Mouse (Mus musculus) cerebellum, postnatal 4 days (tissue): Measurements from ENCODE around the gene Ppp1r12b.

Experiments used
- DNase-seq, 2 experiments: peaks; one replicate each; pipeline ENCODE4 v3.0.0; 2022; ENCODE audit warnings: low spot score in 2 of 2, mixed read lengths in 1 of 2

Ppp1r12b gene

DNA sequence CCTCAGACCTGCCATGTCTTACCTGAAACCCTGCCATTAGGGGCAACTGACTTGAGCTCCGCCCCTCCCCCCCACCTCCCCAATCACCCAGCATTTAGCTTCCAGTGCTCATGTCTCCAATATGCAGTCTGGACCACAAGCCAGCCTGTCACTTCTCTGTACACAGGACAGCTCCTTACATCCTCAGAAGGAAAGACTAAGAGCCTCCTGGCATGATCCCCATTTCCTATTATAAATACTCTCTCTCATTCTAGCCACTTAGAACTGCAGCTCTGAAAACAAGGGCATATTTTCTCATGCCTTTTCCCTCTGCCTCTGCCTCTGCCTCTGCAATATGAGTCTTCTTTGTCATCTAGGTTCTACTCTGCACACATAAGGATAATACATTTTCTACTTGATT is 159.7 kb downstream of the Ppp1r12b start:
- no peak for DNase-seq

DNA sequence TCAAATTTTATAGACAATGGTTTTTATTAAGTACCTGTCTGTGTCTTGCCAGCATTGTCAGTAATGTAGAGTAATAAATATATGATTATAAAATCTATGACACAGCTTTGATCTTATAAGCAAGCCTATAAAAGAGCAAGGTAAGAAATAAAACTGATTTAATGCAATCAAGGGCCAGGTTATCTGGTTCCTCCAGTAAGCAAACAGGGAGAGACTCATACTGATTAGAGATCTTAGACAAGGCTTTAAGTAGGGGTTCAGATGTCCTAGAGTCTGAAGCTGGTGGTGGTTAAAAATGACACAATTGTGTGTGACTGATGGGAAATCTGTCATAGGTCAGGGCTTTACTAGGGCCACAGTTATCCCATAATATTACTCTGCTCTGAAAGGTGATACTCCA is 164.3 kb downstream of the Ppp1r12b start:
- DNase-seq: no peak

DNA sequence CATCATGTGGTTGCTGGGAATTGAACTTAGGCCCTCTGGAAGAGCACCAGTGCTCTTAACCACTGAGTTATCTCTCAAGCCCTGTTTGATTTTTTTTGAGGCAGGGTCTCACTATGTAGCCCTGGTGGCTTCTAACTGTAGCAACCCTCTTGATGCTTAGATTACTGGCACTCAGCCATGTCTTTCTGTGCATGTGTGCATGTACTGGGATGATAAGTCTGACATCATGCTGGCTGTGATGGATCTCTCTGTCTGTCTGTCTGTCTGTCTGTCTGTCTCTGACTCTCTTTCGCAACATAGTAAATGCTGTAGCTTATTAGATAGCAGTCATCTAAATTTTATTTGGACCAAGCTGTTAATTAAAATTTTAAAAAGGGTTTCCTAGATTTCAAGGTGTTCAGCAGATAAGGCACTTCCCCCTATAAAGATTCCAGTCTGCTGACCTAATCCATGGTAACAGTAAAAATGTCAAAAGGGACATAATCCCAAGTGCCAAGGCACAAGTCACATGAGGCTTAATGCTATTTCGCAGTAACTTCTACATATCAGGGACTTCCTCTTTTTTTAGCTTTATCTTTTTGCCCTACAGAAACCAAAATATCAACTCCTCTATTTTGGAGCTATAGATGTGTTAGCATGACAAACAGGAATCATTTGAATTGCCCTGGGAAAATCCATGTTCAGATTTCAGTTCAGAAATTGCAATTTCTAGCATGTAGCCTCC is 164.9 kb downstream of the Ppp1r12b start:
- DNase-seq: no peak

DNA sequence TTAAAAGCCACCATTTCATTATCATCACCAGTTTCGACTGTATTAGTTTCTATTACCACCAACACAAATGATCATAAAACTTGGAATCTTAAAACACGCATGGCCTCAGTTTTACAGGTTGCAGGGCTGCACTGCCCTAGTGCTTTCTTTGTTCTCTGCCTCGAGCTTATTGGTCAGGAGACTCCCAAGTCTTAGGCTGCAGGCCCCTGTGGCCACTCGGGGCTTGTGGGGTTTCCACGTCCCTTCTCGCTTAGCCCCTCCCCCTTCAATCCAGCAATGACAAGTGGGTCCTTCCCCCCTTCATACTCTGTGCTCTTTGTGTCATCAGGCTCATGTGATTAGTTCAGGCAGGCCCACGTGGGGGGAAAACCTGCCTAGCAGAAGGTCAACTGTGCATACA is 167.6 kb downstream of the Ppp1r12b start:
- DNase-seq: no peak

DNA sequence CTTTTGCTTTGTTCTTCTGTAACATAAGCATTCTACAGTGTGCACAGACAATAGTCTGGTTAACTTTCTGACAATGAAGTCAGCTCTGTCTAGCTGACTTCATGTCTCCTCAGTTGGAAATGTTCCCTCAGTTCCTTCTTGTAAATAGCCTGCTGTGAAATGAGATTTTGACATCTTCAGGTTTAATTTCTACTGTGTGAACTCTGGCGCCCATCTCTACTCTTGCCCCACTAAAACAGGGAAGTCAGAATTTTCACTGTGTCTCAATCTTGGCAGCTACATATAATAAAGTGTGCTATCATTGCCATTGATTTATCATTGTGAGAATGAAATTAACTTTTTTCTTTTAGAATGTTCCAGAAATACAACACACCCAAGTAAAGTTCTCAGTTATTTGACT is 170.8 kb downstream of the Ppp1r12b start:
- no peak for DNase-seq

DNA sequence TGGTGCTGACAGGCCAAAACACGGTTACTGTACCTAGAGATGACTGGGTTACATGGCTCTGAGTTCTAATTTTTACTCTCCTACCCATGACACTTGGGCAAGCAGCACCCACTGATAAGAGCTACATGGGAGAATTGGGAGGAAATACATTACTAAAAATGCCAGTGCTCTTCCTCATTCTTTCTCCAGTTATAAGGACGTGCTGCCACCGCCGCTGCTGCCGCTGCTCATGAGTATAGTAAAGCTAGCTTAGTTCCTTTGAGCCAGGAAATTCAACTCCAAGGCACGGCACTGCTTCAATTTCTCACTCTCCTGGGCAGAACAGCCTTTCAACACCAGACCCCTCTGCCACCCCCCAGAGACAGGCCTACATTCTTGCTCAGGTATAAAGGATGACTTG is 171.3 kb downstream of the Ppp1r12b start:
- DNase-seq: no peak

DNA sequence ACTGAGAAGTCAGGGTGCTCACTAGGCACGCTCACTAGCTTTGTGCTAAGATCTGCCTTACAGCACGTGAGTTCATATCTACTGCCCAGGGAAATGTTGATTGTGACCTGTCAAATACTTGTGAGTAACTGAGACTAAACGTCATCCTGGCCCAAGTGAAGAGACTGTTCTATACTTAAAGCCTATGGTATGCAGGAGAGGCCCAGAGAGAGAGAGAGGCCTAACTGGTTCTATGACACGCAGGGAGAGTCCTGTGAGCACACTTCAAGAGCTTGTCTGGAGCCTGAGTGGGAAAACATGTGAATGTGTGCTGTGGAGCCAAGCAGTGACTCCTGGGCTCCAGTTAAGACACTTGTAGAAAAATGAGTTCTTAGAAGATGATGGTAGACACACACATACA is 171.8 kb downstream of the Ppp1r12b start:
- DNase-seq: no peak

DNA sequence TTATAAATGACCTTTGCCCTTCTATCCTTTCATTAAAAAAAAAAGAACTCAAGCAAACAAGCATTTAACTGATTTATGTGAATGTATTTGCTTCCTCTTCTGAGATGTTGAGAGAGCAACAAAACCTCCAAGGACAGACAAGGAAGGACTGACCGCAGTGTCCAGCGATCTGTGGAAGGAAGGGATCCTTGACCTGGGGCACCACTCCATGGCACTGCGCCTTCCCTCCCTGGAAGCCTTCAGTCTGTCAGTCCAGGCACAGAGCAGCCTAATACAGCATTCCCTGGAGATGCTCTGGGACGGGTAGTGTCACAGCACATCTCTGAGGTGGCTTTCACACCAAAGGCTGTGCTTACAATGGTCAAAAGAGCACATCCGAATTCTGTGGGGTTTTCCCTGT is 172.9 kb downstream of the Ppp1r12b start:
- no peak for DNase-seq

DNA sequence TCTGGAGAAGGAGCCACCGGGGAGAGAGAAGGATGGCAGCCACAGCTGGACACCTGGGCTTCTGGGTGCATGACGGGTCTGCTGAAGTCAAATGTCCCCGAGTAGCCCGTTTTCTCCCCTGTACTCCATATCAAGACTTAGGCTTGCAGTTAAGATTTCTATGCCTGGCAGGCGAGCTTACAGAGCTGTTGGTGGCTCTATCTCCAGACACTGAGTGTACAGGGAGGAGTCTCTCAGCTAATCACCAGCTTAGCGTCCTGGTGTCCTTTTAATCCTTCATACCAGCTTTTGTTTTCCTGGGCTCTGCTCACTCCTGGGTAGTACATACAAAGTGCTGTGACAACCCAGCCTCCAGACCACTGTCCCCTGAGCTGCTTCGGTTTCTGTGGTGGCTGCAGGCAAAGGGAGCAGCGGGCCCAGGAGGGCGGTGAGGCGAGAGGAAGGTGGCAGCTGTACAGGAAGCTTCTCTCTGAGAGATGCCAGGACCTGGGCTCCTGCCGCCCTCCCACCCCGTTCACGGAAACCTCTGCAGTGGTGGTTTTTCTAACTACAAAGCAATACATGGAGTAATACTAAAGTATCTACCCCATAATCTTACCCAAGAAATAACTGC is 177.7 kb downstream of the Ppp1r12b start:
- no peak for DNase-seq

DNA sequence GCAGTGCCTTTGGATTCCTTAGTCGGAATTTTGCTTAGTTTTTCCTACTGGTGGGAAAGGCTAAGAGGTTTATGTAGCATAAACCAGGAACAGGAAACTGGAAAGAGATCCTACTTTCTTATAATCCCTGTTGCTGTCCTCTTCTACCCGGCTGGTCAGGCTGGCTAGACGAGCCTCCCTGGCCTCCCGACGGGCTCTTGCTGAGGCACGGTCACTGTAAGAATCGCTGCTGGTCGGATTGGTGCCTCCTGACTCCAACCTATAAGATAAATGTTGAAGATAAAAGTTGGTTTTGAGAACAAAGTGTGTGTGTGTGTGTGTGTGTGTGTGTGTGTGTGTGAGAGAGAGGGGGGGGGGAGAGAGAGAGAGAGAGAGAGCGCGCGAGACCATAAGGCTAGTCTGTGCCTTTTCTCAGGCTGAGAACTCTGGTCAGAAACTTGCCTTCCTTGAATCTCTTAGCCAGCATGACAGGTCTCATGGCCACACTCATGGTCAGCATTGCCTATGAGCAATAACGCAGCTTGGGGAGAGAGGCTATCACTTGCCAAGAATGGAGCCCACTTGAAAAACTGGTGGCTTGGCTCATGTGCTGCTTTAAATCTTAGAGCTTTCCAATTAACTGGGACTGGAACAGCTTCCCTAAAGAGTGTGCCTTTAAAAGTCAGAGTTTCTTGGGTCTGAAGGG is 178.4 kb downstream of the Ppp1r12b start:
- no peak for DNase-seq

DNA sequence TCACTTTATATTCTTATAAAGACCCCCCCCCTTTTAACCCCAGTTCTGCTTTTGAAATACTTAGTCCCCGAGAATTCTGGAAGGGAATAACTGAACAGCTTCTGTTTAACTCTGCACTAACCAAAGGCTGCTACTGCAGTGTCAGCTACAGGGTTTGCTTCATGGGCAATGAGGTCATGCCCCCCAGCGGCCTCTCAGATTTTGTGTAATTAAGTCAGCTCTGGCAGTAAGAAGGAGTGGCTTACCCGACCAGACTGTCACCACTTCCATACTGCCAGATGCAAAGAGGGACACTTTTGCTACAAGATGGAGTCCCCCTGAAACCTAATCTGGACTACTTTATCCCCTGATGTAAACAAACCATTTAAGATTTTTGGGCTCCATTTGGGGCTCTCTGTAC is 180.1 kb downstream of the Ppp1r12b start:
- no peak for DNase-seq

DNA sequence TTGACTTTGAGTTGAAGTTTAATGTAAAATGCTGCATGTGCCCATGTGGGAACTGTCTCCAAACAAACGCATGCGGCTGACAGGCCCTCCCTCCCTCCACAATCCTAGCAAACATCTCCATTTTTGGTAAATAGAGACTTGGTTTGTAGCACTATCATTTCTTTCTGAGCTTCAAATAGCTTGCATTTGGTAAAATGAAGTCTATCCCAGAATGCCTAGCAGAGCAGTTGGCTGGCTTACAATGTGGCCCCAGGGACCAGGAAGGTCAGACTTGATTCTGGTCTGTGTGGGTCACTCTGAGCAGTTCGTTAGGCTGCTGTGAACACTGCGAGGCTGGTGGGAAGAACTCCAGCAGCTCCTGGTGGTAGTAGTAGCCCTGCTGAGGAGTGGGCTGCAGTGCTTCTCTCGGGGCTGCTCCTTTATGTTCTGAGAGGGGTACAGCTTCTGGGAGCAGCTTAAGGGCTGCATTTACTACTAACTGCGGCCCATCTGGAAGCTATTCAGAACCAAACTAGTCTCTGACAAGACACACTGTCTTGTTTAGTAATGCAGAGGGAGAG is 180.9 kb downstream of the Ppp1r12b start:
- DNase-seq: no peak

DNA sequence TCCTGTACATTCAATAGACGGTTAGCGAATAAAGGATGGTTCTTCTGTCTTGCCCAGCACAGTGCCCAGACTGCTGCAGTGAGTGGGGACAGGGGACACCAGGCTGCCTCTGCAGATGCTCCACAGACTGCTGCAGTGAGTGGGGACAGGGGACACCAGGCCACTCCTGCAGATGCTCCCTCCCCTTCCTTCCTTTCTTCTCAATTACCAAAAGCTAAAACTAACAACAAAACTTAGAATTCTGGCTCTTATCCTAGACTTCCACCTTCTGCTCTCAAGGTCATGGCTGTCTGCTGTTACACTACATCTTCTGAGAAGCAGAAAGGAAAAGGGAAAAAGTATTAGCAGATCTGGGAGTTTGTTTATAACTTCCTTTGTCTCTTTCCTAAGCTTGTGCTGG is 181.5 kb downstream of the Ppp1r12b start:
- no peak for DNase-seq

DNA sequence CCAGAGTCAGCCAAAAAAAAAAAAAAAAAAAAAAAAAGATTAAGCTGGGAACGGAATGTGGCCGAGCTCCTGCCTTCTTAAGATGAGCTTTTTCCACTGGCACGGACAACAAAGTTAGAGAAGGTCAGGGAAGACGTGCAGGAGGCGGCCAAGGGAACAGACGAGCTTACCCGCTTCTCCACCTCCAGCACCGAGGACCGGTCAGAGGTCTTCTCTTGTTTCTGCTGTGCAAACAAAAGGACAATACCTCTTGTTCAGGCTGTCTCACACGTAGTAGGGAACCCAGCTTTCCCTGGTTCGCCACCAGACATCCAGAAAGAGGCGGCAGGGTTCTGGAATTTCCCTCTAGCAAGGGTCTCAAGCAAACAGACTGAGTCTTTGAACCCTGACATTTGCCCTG is 182.5 kb downstream of the Ppp1r12b start:
- no peak for DNase-seq

DNA sequence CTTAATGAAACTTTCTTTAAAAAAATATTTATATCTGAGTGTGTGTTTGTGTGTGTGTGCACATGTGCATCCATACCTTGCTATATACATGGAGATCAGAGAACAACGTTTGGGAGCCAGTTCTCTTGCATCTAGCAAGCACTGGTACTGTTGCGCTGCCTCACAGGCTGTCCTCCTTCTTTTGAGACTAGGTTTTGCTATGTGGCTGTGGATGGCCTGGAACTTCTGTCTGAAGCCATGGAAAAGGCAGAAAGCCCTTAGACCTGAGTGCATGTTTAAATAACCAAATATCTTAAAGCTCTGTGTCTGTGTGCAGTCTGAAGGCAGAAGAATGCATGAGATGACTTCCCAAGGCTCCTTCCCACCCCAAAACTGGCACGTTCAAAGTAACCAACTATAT is 182.9 kb downstream of the Ppp1r12b start:
- no peak for DNase-seq

DNA sequence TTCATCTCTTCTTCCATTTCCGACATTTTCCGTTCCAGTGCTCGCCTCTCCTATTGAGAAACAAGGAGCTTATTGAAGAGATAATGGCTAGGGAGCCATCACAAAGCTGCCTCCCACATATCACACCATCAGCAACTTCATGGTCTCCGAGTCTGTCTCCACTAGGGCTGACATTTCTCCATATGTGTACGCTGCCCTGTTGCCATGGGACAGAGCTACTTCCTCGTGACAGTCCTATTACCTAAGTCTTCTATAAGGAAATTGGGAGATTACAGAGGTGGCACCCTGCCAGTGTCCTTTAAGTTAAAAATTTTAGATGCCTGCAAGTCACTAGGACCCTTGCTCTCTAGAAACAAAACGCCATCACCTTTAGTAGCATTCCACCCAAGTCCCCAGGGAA is 183.7 kb downstream of the Ppp1r12b start:
- DNase-seq: no peak

DNA sequence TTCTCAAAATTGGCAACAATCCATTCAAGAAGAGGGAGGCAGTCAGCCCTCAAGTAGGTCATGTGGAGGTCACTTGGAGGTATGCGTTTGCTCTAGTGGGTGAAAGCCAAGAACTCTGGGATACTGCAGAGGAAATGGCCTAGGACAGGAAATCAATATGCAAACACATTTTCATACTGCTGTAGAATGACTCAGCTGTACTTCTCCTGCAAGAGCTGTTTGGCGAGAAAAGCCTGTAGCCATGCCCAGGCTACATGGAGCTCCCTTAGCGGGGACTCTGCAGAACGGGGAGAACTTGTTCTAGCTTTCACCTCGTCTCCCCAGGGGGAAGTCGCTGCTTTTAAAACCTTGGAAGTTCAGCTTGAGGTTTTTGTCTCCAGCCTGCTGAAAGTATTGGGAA is 184.4 kb downstream of the Ppp1r12b start:
- DNase-seq: no peak

DNA sequence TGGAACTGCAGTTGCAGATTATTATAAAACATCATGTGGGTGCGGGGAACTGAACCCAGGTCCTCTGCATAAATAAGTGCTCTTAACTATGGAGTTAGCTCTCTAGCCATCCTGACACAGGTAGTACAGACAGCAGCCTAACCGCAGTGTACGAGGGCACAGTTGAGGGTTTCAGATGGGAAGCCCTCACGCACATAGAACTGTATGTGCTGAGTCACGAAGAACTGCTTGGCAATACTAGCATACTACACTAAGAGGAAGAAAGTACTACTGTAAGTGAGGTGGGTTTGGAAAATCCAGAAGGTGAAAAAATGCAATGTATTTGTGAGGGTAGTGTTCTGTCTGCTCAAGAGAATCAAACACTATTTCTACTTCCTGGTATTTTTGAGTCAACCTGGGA is 185.4 kb downstream of the Ppp1r12b start:
- no peak for DNase-seq

DNA sequence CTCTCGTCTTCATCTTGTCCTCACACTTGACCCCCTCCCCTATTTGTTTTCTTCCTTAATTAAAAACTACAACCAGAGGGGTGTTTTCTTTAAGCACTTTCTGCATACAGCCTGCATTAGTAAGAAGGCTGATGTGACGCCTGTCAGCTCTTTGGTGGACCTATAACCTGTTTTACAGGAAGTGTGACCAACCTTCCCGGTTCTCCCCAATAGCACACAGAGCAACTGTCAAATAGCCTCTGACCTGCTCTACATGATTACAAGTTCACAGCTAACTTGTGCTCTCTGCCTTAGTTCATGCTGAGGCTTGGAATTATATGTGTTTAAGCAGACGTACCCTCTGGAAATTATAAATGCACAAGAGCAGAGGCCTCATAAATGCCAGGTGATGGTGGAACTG is 189.3 kb downstream of the Ppp1r12b start:
- DNase-seq: no peak

DNA sequence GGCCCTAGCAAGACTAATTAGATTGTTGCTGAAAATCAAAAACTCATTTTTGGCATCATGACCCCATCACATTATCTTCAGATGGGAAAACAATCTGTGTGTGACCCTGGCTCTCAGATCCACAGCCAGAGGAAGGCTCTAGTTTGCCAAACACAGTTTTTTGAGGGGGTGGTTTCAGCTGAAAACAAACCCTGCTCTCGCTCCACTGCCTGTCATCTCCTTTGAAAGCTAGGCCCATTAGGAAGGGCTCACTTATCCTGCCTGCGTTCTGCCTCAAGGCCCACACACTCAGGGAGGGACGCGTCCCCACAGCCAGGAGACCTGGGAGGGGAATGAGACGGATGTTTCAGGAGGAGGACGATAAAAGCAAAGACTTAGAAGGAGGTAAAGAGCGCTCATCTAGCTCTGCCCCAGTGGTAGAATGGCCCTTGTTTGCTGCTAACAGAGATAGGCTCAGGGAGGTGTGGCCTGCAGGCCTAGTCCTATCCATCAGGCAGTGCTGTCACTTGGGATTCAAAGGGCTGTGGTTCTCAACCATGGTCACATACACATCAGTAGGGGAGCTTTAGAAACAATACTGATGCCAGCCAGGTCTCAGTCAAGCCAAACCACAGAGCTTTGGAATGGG is 190.8 kb downstream of the Ppp1r12b start:
- no peak for DNase-seq

DNA sequence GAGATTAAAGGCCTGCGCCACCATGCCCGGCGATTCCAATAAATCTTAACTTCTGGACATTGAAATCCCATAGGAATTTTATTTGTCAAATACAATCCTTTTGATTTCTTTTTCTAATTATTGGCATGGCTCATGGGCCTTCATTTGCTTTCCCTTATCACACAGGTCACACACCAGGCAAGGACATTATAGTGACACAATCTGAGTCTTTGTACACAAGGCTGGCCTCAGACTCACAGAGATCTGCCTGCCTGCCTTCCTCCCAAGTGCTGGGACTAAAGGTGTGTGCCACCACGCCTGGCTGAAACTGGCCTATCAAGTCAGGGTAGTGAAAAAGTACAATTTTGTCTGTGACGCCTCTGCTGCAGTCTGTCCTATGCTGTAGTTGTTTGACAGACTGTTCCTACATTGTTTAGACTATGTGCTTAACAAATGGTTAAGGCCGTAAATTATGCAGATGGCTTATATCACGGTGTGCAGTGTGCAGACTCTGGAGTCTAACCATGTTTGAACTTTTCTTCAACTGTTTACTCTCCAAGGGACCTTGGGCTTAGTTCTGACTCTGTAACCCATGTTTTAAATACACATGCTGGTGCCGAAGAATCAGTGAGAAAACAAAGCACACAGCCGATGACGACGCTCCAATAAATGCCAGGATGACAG is 191.8 kb downstream of the Ppp1r12b start:
- DNase-seq: no peak

DNA sequence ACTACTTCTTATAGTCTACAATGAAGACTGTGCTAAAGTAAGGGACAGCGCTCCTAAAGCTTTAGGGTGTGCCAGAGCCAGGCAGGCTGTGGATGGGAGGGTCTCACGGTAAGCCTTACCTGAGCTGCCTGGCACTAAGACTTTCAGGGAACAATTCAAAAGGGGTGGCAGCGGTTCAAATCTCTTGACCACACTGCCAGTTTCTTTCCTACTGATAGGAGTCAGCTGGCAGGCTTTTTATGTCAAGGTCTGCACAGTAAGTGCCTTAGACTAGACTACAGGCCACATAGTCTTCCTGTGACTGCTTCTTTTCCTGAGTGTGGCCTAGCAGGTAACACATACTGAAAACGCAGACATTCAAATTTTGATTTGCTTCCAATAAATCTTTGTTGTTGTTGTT is 192.5 kb downstream of the Ppp1r12b start:
- no peak for DNase-seq
